Mouse (Mus musculus) liver, adult 2 months (tissue): ENCODE measurements around the gene Rps19.

Experiments
- CTCF ChIP-seq: fragments of 200-500 bp; IDR thresholded peaks from 2 replicates; pipeline ENCODE4 v1.5.1; 2011; ENCODE audit warnings: low read depth, low read length, control low read depth
- POLR2A ChIP-seq: fragments of 200-500 bp; IDR thresholded peaks from 2 replicates; pipeline ENCODE4 v1.6.1; 2011; ENCODE audit warnings: low read length, control low read depth; ENCODE audit not compliant: insufficient read depth; ENCODE audit errors: extremely low read depth

DNA sequence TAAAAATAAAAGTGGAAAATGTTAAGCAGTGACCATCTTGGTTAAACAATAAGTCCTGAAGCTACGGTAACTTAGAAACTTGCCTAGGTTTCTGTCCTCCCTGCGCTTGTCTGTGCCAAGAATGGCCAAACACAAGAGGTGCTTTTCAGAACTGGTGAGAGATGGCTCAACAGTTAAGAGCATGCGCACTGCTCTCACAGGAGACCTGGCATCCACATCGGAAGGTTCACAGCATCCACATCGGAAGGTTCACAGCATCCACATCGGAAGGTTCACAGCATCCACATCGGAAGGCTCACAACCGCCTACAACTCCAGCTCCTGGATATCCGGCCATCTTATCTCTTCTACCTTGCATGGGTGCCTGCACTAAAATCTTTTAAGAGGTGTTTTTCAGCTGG, 39.0 kb upstream of the Rps19 start:
- TF ChIP-seq CTCF, result no peak
- no peak for TF ChIP-seq POLR2A
